Mouse (Mus musculus): ENCODE measurements around the gene Bckdhb.
"Not testable (repeated sequence)": the region's sequence is repeated elsewhere in the genome, so short reads cannot be mapped to it uniquely, and the experiment has no call there.

The Bckdhb gene

GRCm38 (mm10) chr9:83964376-83964775 is 39.4 kb downstream of the Bckdhb start:
- no peak for DNase-seq

- DNase-seq: no peak
Measured at GRCm38 (mm10) chr9:83967439-83968050, 42.6 kb downstream of the Bckdhb start.

GRCm38 (mm10) chr9:83969326-83969725 is 44.4 kb downstream of the Bckdhb start:
- no peak for DNase-seq

- no peak for DNase-seq
Measured at GRCm38 (mm10) chr9:83973467-83973866, 48.5 kb downstream of the Bckdhb start.

- no peak for DNase-seq
Measured at GRCm38 (mm10) chr9:83975811-83976210, 50.9 kb downstream of the Bckdhb start.

GRCm38 (mm10) chr9:83981234-83981633 is 56.3 kb downstream of the Bckdhb start:
- no peak for DNase-seq

- DNase-seq: no peak
Measured at GRCm38 (mm10) chr9:84008961-84009360, 84.0 kb downstream of the Bckdhb start.

- DNase-seq: no peak
Measured at GRCm38 (mm10) chr9:84011146-84011545, 86.2 kb downstream of the Bckdhb start.

- not testable (repeated sequence) for DNase-seq
Measured at GRCm38 (mm10) chr9:84018141-84018540, 93.2 kb downstream of the Bckdhb start.

GRCm38 (mm10) chr9:84019627-84020026 is 94.7 kb downstream of the Bckdhb start:
- DNase-seq: no peak

GRCm38 (mm10) chr9:84021189-84021588 is 96.2 kb downstream of the Bckdhb start:
- DNase-seq: no peak

GRCm38 (mm10) chr9:84028120-84028519 is 103.2 kb downstream of the Bckdhb start:
- no peak for DNase-seq

- no peak for DNase-seq
Measured at GRCm38 (mm10) chr9:84030691-84031290, 105.8 kb downstream of the Bckdhb start.

- DNase-seq: no peak
Measured at GRCm38 (mm10) chr9:84031406-84031805, 106.5 kb downstream of the Bckdhb start.

GRCm38 (mm10) chr9:84032669-84033341 is 107.9 kb downstream of the Bckdhb start:
- no peak for DNase-seq

- no peak for DNase-seq
Measured at GRCm38 (mm10) chr9:84036046-84036445, 111.1 kb downstream of the Bckdhb start.

- DNase-seq: no peak
Measured at GRCm38 (mm10) chr9:84037224-84037623, 112.3 kb downstream of the Bckdhb start.

- DNase-seq: no peak
Measured at GRCm38 (mm10) chr9:84038946-84039345, 114.0 kb downstream of the Bckdhb start.

- DNase-seq: no peak
Measured at GRCm38 (mm10) chr9:84040376-84040775, 115.4 kb downstream of the Bckdhb start.

GRCm38 (mm10) chr9:84041631-84042277 is 116.8 kb downstream of the Bckdhb start:
- no peak for DNase-seq

GRCm38 (mm10) chr9:84042539-84042938 is 117.6 kb downstream of the Bckdhb start:
- DNase-seq: no peak

- no peak for DNase-seq
Measured at GRCm38 (mm10) chr9:84044136-84044535, 119.2 kb downstream of the Bckdhb start.

GRCm38 (mm10) chr9:84045632-84046031 is 120.7 kb downstream of the Bckdhb start:
- no peak for DNase-seq

- DNase-seq: no peak
Measured at GRCm38 (mm10) chr9:84046334-84046733, 121.4 kb downstream of the Bckdhb start.
